Mouse (Mus musculus) heart, embryonic 16.5 days (tissue): ENCODE results near the gene Abca13. TPM values are rescaled to one million over a fixed set of nuclear protein-coding genes. Genes with fewer than 3 reads are reported as not detected.
A peak's percentile ranks its signal among the peaks of the same experiment; 100 is the strongest.

Experiments used
- ATAC-seq: fragments of 200-750 bp; cut with Nextera tagmentation; replicated peaks from 2 replicates; pipeline ENCODE4 v1.8.0; 2017; ENCODE audit warnings: moderate number of reproducible peaks; ENCODE audit not compliant: insufficient read depth, low FRiP score; ENCODE audit errors: extremely low read depth
- H3K27ac ChIP-seq: fragments of 300-500 bp; sonication (generic); 2 replicates; pipeline ENCODE4 v1.5.1; 2014; ENCODE audit warnings: mild to moderate bottlenecking, low read length, control low read depth, moderate library complexity
- H3K27me3 ChIP-seq: fragments of 300-500 bp; sonication (generic); 2 replicates; pipeline ENCODE4 v1.6.1; 2014; ENCODE audit warnings: low read length, mixed read lengths; ENCODE audit not compliant: control insufficient read depth, insufficient read depth
- H3K36me3 ChIP-seq: fragments of 300-500 bp; sonication (generic); 2 replicates; pipeline ENCODE4 v1.6.1; 2014; ENCODE audit not compliant: control insufficient read depth, insufficient read depth
- H3K4me1 ChIP-seq: fragments of 300-500 bp; sonication (generic); 2 replicates; pipeline ENCODE4 v1.6.1; 2014; ENCODE audit warnings: low read length, mixed read lengths; ENCODE audit not compliant: control insufficient read depth, insufficient read depth
- H3K4me2 ChIP-seq: fragments of 300-500 bp; sonication (generic); 2 replicates; pipeline ENCODE4 v1.6.1; 2014; ENCODE audit warnings: low read depth, mild to moderate bottlenecking, control low read depth, low read length
- H3K4me3 ChIP-seq: fragments of 300-500 bp; sonication (generic); 2 replicates; pipeline ENCODE4 v1.5.1; 2014; ENCODE audit warnings: mild to moderate bottlenecking, control low read depth, low read length
- H3K9ac ChIP-seq: fragments of 300-500 bp; sonication (generic); 2 replicates; pipeline ENCODE4 v1.6.1; 2014; ENCODE audit warnings: low read length, control low read depth
- H3K9me3 ChIP-seq: fragments of 300-500 bp; sonication (generic); replicated peaks from 2 replicates; pipeline ENCODE4 v1.6.1; 2016; ENCODE audit warnings: low read length; ENCODE audit not compliant: control insufficient read depth
- WGBS: fragments of 180-500 bp; shearing (Covaris S2); extraction: QIAGEN DNeasy Blood & Tissue Kit; methylation state at CpG from one replicate; pipeline ENCODE4 v1.1.7; 2014; 5-methylcytosine and 5-hydroxymethylcytosine counted together
- polyA plus RNA-seq: library from polyadenylated mRNA; unstranded; fragments of >200 nt; fragmentation: Nextera tagmentation; extraction: Ambion mirVana; gene quantifications from 2 replicates; pipeline ENCODE4 v1.2.1, GENCODE M21; 2015

Abca13 gene
- polyA plus RNA-seq, 1 experiment from 2014 or later = 0.01 TPM

- WGBS = 60% methylated on average over 1 of the region's 1 CpGs
Observed at GRCm38 (mm10) chr11:9624753-9625152, 433.0 kb downstream of the Abca13 start.

GRCm38 (mm10) chr11:9625812-9626211, 434.1 kb downstream of the Abca13 start:
- H3K4me3 ChIP-seq = no peak overlapping the region
- H3K36me3 ChIP-seq = no peaks in the 10 kb centered on the region
- no peaks in the 10 kb centered on the region for H3K4me1 ChIP-seq
- 79% methylated on average over 1 of the region's 1 CpGs for WGBS
- H3K9ac ChIP-seq = no peak overlapping the region
- ATAC-seq = no peak
- H3K27ac ChIP-seq = no peak overlapping the region
- H3K9me3 ChIP-seq = no peaks in the 10 kb centered on the region
- H3K4me2 ChIP-seq = no peak overlapping the region
- no peaks in the 10 kb centered on the region for H3K27me3 ChIP-seq

More at GRCm38 (mm10) chr11:9624753-9625152, 433.0 kb downstream of the Abca13 start:
- Histone ChIP-seq H3K4me1 (no peaks in the 10 kb centered on the region), H3K4me2 (no peak overlapping the region), H3K9me3 (no peaks in the 10 kb centered on the region), H3K4me3 (no peak overlapping the region), H3K9ac (no peak overlapping the region), H3K36me3 (no peaks in the 10 kb centered on the region), H3K27ac (no peak overlapping the region), H3K27me3 (no peaks in the 10 kb centered on the region)
- no peak for ATAC-seq

GRCm38 (mm10) chr11:9647272-9647671, 455.5 kb downstream of the Abca13 start:
- no peaks in the 10 kb centered on the region for H3K36me3 ChIP-seq
- H3K9ac ChIP-seq = no peak overlapping the region
- 62% methylated on average over 3 of the region's 3 CpGs for WGBS
- no peaks in the 10 kb centered on the region for H3K27me3 ChIP-seq
- no peak for ATAC-seq
- H3K27ac ChIP-seq = no peak overlapping the region
- H3K4me3 ChIP-seq = no peak overlapping the region
- no peaks in the 10 kb centered on the region for H3K4me1 ChIP-seq
- no peak overlapping the region for H3K4me2 ChIP-seq
- H3K9me3 ChIP-seq = no peaks in the 10 kb centered on the region

GRCm38 (mm10) chr11:9647991-9648390, 456.2 kb downstream of the Abca13 start:
- Histone ChIP-seq H3K4me1 (no peaks in the 10 kb centered on the region), H3K9me3 (no peaks in the 10 kb centered on the region), H3K4me3 (no peak overlapping the region), H3K4me2 (no peak overlapping the region), H3K36me3 (no peaks in the 10 kb centered on the region), H3K9ac (no peak overlapping the region), H3K27ac (no peak overlapping the region), H3K27me3 (no peaks in the 10 kb centered on the region)
- 54% methylated on average over 3 of the region's 3 CpGs for WGBS
- no peak for ATAC-seq

- Histone ChIP-seq H3K9ac (no peak overlapping the region), H3K4me3 (no peak overlapping the region), H3K27ac (no peak overlapping the region), H3K9me3 (no peaks in the 10 kb centered on the region), H3K27me3 (no peaks in the 10 kb centered on the region), H3K4me2 (no peak overlapping the region), H3K36me3 (no peaks in the 10 kb centered on the region), H3K4me1 (no peaks in the 10 kb centered on the region)
- peak; percentile 28; the same call in 1 of the 2 replicates for ATAC-seq
- WGBS = 58% methylated on average over 3 of the region's 3 CpGs
Observed at GRCm38 (mm10) chr11:9666648-9667255, 475.0 kb downstream of the Abca13 start.

GRCm38 (mm10) chr11:9669430-9669829, 477.7 kb downstream of the Abca13 start:
- H3K4me2 ChIP-seq = no peak overlapping the region
- no peaks in the 10 kb centered on the region for H3K9me3 ChIP-seq
- no peak overlapping the region for H3K4me3 ChIP-seq
- WGBS = 68% methylated on average over 1 of the region's 1 CpGs
- ATAC-seq = no peak
- H3K27ac ChIP-seq = no peak overlapping the region
- no peaks in the 10 kb centered on the region for H3K36me3 ChIP-seq
- no peaks in the 10 kb centered on the region for H3K27me3 ChIP-seq
- H3K9ac ChIP-seq = no peak overlapping the region
- H3K4me1 ChIP-seq = no peaks in the 10 kb centered on the region

- Histone ChIP-seq H3K4me3 (no peak overlapping the region), H3K27ac (no peak overlapping the region), H3K9ac (no peak overlapping the region), H3K4me1 (no peaks in the 10 kb centered on the region), H3K36me3 (no peaks in the 10 kb centered on the region), H3K27me3 (no peaks in the 10 kb centered on the region), H3K9me3 (no peaks in the 10 kb centered on the region), H3K4me2 (no peak overlapping the region)
- WGBS = 80% methylated on average over 2 of the region's 2 CpGs
- no peak for ATAC-seq
Observed at GRCm38 (mm10) chr11:9684952-9685351, 493.2 kb downstream of the Abca13 start.

- Histone ChIP-seq H3K27ac (no peak overlapping the region), H3K4me1 (no peaks in the 10 kb centered on the region), H3K36me3 (no peaks in the 10 kb centered on the region), H3K9ac (no peak overlapping the region), H3K4me3 (no peak overlapping the region), H3K4me2 (no peak overlapping the region), H3K27me3 (no peaks in the 10 kb centered on the region), H3K9me3 (no peaks in the 10 kb centered on the region)
- no peak for ATAC-seq
- 61% methylated on average over 3 of the region's 3 CpGs for WGBS
Observed at GRCm38 (mm10) chr11:9705190-9705589, 513.4 kb downstream of the Abca13 start.

GRCm38 (mm10) chr11:9727810-9728490, 536.2 kb downstream of the Abca13 start:
- Histone ChIP-seq H3K4me1 (no peaks in the 10 kb centered on the region), H3K27me3 (no peaks in the 10 kb centered on the region), H3K9ac (no peak overlapping the region), H3K36me3 (no peaks in the 10 kb centered on the region), H3K9me3 (no peaks in the 10 kb centered on the region), H3K4me3 (no peak overlapping the region), H3K4me2 (no peak overlapping the region), H3K27ac (no peak overlapping the region)
- 52% methylated on average over 2 of the region's 2 CpGs for WGBS
- ATAC-seq = no peak
